Mouse (Mus musculus) spleen, postnatal 36 days (tissue): Measurements from ENCODE around the gene Pms2.

Experiments used
- DNase-seq, 2 experiments: peaks; one replicate each; pipeline ENCODE4 v3.0.0; 2022; ENCODE audit warnings: low spot score in 2 of 2, mixed read lengths in 1 of 2

Gene Pms2

DNA sequence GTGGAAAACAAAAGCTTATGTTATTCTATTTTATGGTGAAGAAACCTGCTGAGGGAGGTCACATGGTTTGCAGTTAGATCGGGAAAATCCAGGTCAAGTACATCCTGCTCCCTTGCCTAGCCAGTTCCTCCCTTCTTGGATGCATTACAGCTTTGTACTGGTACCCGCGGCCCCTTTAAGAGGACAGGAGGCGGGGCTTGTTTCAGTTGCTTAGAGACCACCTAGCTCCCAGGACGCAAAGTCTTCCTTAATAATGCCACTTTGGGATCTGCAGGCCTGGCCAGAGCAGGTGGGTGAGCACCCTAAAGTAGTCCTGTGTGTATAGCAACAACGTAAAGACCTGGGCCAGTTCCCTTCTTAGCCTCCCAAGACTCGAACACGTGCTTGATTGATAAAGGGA lies 23.1 kb downstream of the Pms2 start, which contains the start of gene Rsph10b:
Gene Rsph10b (plus strand): TSS at position 205 of the 400 bp plus-strand sequence.
- no peak for DNase-seq

GRCm38 (mm10) chr5:143933414-143933813 lies 23.6 kb downstream of the Pms2 start:
- no peak for DNase-seq

GRCm38 (mm10) chr5:143933875-143934274 lies 24.1 kb downstream of the Pms2 start:
- DNase-seq = no peak

GRCm38 (mm10) chr5:143936156-143936555 lies 26.4 kb downstream of the Pms2 start:
- DNase-seq = no peak

- no peak for DNase-seq
Observed at GRCm38 (mm10) chr5:143941588-143941987, 31.8 kb downstream of the Pms2 start.

- DNase-seq = no peak
Observed at GRCm38 (mm10) chr5:143943231-143944125, 33.7 kb downstream of the Pms2 start.

DNA sequence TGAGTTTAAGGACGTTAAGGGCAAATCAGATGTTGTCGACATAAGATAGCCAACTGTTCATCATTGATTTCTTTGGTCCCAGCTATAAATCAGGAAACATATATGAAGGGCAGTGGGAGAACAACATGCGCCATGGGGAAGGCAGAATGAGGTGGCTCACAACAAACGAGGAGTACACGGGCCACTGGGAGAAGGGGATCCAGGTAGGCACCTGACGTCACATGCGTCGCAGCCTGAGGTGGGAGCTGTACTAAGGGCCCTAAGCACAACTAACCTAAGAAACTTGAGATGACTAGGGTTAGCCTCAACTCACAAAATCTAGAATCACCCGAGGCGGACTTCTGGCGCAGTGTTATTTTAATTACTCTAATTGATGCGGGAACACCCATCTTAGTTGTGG lies 38.6 kb downstream of the Pms2 start:
- no peak for DNase-seq

DNA sequence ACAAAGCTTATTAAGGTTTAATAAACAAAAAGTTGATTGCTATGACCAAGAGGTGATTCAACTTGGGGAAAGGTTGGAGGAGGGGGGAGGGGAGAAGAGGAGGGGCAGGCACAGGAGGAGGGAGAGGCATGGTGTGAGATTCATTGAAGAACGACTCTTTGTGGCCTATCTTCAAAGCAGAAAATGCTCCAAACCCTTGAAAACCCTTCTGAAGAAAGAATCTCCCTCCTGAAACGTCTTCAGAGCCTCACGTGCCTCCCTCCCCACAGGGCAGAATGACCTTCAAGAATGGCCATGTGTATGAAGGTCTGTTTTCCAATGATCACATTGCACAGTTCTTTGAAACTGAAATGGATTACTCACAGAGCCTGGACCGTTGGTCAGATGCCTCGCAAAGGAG lies 40.3 kb downstream of the Pms2 start:
- DNase-seq = no peak

DNA sequence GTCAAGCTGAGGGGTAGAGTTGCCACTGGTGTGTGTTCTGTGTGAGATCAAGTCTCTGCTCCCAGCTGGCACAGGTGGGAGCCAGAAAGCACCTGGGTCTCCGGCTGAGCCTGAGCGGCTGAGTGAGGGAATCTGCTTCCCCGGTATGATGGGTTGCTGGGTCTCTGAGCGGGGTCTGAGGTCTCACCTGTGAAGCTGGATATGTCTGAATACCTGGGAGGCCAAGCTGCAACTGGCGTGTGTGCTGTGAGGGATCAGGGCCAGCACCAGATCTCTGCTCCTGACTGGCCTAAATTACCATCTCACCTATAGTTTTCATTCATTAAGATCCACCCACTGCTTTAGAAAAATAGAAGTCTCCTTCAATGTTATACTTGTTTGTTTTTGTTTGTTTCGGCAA lies 47.3 kb downstream of the Pms2 start:
- no peak for DNase-seq

- DNase-seq = no peak
Observed at GRCm38 (mm10) chr5:143959551-143959950, 49.8 kb downstream of the Pms2 start.

- no peak for DNase-seq
Observed at GRCm38 (mm10) chr5:143961176-143961575, 51.4 kb downstream of the Pms2 start.

- DNase-seq = no peak
Observed at GRCm38 (mm10) chr5:143965586-143966345, 56.0 kb downstream of the Pms2 start.

DNA sequence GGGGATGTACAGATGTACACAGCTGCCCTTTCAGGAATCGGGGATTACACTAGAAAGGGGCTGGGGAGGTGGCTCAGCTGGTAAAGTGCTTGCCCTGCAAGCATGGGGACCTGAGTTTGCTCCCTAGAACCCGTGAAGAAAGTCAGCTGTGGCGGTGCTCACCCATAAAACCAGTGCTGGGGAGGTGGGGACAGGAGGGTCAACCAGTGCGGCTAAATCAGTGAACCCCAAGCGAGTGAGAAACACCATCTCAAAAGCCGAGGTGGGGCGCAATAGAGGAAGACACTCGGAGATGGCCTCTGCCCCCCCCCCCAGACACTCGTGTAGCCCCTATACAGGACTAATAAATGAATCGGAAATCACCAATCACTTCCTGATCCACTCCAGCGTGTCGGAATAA lies 56.9 kb downstream of the Pms2 start:
- no peak for DNase-seq

DNA sequence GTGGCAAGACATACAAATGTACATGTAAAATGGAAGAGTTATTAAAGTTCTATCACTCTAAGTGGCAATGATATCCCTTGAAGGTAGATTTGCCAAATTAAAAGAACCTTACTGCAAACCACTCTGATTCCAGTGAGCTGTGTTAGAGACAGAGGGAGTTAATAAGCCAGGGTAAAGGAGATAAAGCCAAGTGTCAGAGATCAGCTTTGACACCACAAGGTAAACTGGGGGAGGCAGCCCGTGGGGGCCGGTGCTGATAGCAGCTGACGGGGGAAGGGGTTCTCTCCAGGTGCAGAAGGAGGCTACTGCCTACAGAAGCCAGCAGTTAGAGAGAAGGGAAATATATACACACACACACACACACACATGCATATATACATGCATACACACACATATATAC lies 62.9 kb downstream of the Pms2 start:
- no peak for DNase-seq

- DNase-seq = peak; percentile 43 to 61
Observed at GRCm38 (mm10) chr5:143974931-143975630, 65.3 kb downstream of the Pms2 start.

DNA sequence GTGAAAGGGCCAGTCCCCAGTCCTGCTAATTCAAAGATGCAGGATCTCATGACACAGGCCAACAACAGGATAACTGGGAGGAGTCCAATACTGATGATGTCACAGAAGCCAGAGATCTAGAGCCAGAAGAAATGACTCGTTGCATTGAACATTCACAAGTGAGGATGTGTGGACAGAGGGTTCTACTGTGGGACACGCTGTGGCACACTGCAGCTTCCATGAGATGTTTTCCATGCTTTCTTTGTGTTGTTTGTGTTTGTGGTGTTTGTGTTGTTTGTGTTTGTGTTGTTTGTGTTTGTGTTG lies 65.8 kb downstream of the Pms2 start:
- no peak for DNase-seq

DNA sequence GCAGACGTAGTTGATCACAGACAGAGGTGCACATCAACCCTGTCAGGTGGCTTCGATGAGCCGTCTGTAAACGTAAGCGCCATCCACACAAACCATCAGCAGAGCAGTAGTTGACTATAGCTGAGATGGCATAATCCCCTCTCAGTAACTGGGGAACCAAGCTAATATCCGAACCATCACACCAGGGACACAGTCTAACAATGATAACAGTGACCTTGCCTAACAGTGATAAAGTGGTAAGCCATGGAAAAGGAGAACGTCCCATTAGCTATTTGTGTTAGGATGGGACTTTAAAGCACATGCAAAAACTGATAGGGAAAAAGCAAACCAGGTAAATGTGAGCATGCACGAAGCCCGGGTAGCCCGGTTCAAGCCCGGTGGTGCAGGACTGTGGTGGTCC lies 66.5 kb downstream of the Pms2 start:
- DNase-seq = no peak

DNA sequence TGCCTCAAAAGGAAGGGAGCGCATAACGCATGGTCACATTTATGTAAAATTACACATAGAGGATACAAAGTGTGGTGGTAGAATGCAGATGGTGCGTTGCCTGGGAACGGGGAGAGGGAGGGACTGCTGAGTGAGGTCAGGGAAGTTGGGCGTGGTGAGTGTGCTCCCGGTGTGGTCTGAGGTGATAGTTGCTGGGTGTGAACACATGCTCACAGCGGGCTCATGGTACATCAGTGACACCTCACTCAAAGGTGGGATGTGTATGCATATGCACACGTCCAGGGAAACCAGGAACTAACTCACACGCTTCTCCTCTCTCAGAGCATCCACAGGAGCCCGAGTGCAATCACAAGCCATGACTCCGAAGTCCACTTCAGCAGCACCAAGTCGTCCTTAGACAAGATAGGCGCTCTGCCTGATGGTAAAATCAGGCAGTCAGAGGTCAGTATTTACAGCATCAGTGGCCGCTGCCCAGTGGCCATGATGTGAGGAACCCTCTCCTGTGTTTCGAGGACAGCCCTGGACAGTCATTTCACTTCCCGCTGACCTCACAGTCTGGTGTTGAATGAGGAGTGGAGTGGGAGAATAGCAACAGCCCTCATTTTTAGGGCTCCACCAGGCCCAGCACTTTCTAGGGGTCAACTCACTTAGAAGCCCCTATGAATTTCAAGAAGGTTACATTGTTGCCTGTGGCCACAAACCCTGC lies 67.1 kb downstream of the Pms2 start:
- peak; percentile 44 to 73 for DNase-seq

- DNase-seq = no peak
Observed at GRCm38 (mm10) chr5:143980858-143981257, 71.1 kb downstream of the Pms2 start.

- DNase-seq = no peak
Observed at GRCm38 (mm10) chr5:143982361-143982760, 72.6 kb downstream of the Pms2 start.
